Mouse (Mus musculus) C2C12 (cell line): ENCODE data around the gene Ccl6. TPM values are rescaled to one million over a fixed set of nuclear protein-coding genes. Genes with fewer than 3 reads are reported as not detected.

Experiments
- H3K27me3 ChIP-seq: one replicate; pipeline ENCODE4 v1.6.1; 2011; ENCODE audit not compliant: control insufficient read depth, insufficient read depth, insufficient read length
- H3K36me3 ChIP-seq: one replicate; pipeline ENCODE4 v1.6.1; 2011; ENCODE audit not compliant: control insufficient read depth, insufficient read depth
- H3K4me3 ChIP-seq: one replicate; pipeline ENCODE4 v1.5.1; 2011; ENCODE audit warnings: mild to moderate bottlenecking, control low read depth; ENCODE audit not compliant: poor library complexity, insufficient read depth, severe bottlenecking
- H3K79me2 ChIP-seq: one replicate; pipeline ENCODE4 v1.6.1; 2011; ENCODE audit not compliant: control insufficient read depth, insufficient read depth
- H3K79me3 ChIP-seq: one replicate; pipeline ENCODE4 v1.6.1; 2011; ENCODE audit warnings: low read depth, control low read depth
- H3ac ChIP-seq: one replicate; pipeline ENCODE3; 2011; ENCODE audit warnings: low read depth; ENCODE audit not compliant: control insufficient read depth, insufficient read length
- CEBPB ChIP-seq: IDR thresholded peaks from one replicate; pipeline ENCODE4 v1.6.1; 2011; ENCODE audit warnings: low read depth, mild to moderate bottlenecking, control low read depth, moderate library complexity
- CTCF ChIP-seq: IDR thresholded peaks from one replicate; pipeline ENCODE4 v1.5.1; 2011; ENCODE audit not compliant: control insufficient read depth, insufficient read depth, insufficient read length
- FOSL1 ChIP-seq: IDR thresholded peaks from one replicate; pipeline ENCODE4 v1.8.0; 2011; ENCODE audit warnings: mild to moderate bottlenecking, low read length; ENCODE audit not compliant: poor library complexity, insufficient read depth, severe bottlenecking
- MAX ChIP-seq: IDR thresholded peaks from one replicate; pipeline ENCODE4 v1.6.1; 2011; ENCODE audit warnings: mild to moderate bottlenecking, control low read depth
- MYOD1 ChIP-seq: IDR thresholded peaks from one replicate; pipeline ENCODE4 v1.6.1; 2011; ENCODE audit warnings: low read depth; ENCODE audit not compliant: control insufficient read depth, insufficient read length
- MYOG ChIP-seq: IDR thresholded peaks from one replicate; pipeline ENCODE4 v1.6.1; 2011; ENCODE audit not compliant: control insufficient read depth, insufficient read length; ENCODE audit errors: extremely low read depth
- USF1 ChIP-seq: IDR thresholded peaks from one replicate; pipeline ENCODE4 v1.6.1; 2011; ENCODE audit warnings: low read depth, mild to moderate bottlenecking, control low read depth, moderate library complexity
- polyA plus RNA-seq: library from polyadenylated mRNA; unstranded; fragments of >200 nt; fragmentation: generic; extraction: Trizol; gene quantifications from one replicate; pipeline ENCODE4 v1.2.1, GENCODE M21; 2012; ENCODE audit warnings: missing spikeins

Gene Ccl6
- polyA plus RNA-seq, 1 experiment: not detected

GRCm38 (mm10) chr11:83604698-83605097 is 11.8 kb upstream of the Ccl6 start:
- Histone ChIP-seq H3ac (no peak overlapping the region), H3K4me3 (no peak overlapping the region), H3K36me3 (no peaks in the 10 kb centered on the region), H3K27me3 (no peaks in the 10 kb centered on the region), H3K79me3 (no peaks in the 10 kb centered on the region), H3K79me2 (no peaks in the 10 kb centered on the region)
- TF ChIP-seq MAX (no peak), MYOD1 (no peak), CTCF (no peak)

GRCm38 (mm10) chr11:83603399-83603798 is 10.5 kb upstream of the Ccl6 start:
- Histone ChIP-seq H3K79me2 (no peaks in the 10 kb centered on the region), H3K79me3 (no peaks in the 10 kb centered on the region), H3ac (no peak overlapping the region), H3K36me3 (no peaks in the 10 kb centered on the region), H3K4me3 (no peak overlapping the region), H3K27me3 (no peaks in the 10 kb centered on the region)
- no peak for TF ChIP-seq MYOD1
- no peak for TF ChIP-seq MAX
- TF ChIP-seq FOSL1: no peak
- no peak for TF ChIP-seq USF1
- no peak for TF ChIP-seq CTCF
- TF ChIP-seq MYOG: no peak
- peak; percentile 87 for TF ChIP-seq CEBPB

- H3K79me2 ChIP-seq: no peaks in the 10 kb centered on the region
- TF ChIP-seq FOSL1 (no peak), MAX (no peak), CEBPB (no peak)
- H3ac ChIP-seq: no peak overlapping the region
- H3K27me3 ChIP-seq: no peaks in the 10 kb centered on the region
- no peaks in the 10 kb centered on the region for H3K36me3 ChIP-seq
- no peaks in the 10 kb centered on the region for H3K79me3 ChIP-seq
- no peak overlapping the region for H3K4me3 ChIP-seq
These were observed 7.7 kb upstream of the Ccl6 start for GRCm38 (mm10) chr11:83600576-83600975.

GRCm38 (mm10) chr11:83598991-83599390 is 6.1 kb upstream of the Ccl6 start:
- Histone ChIP-seq H3ac (no peak overlapping the region), H3K4me3 (no peak overlapping the region), H3K36me3 (no peaks in the 10 kb centered on the region), H3K79me3 (no peaks in the 10 kb centered on the region), H3K79me2 (no peaks in the 10 kb centered on the region), H3K27me3 (peaks cover under 1% of the 10 kb centered on the region)
- TF ChIP-seq USF1: no peak
- no peak for TF ChIP-seq MYOG
- no peak for TF ChIP-seq CEBPB
- no peak for TF ChIP-seq MYOD1
- no peak for TF ChIP-seq MAX
- TF ChIP-seq FOSL1: no peak

GRCm38 (mm10) chr11:83598207-83598837 is 5.4 kb upstream of the Ccl6 start:
- TF ChIP-seq MAX (no peak), CTCF (no peak), MYOG (no peak), FOSL1 (no peak), USF1 (no peak), MYOD1 (no peak), CEBPB (no peak)
- Histone ChIP-seq H3K79me2 (no peaks in the 10 kb centered on the region), H3ac (no peak overlapping the region), H3K36me3 (no peaks in the 10 kb centered on the region), H3K79me3 (no peaks in the 10 kb centered on the region), H3K4me3 (no peak overlapping the region), H3K27me3 (peaks cover 3% of the 10 kb centered on the region)

GRCm38 (mm10) chr11:83597796-83598195 is 4.9 kb upstream of the Ccl6 start:
- Histone ChIP-seq H3K27me3 (peaks cover 3% of the 10 kb centered on the region), H3ac (no peak overlapping the region), H3K79me2 (no peaks in the 10 kb centered on the region), H3K36me3 (no peaks in the 10 kb centered on the region), H3K79me3 (no peaks in the 10 kb centered on the region), H3K4me3 (no peak overlapping the region)
- no peak for TF ChIP-seq MYOG
- TF ChIP-seq USF1: no peak
- TF ChIP-seq MAX: no peak
- no peak for TF ChIP-seq CTCF
- no peak for TF ChIP-seq FOSL1
- TF ChIP-seq CEBPB: no peak
- no peak for TF ChIP-seq MYOD1
